Mouse (Mus musculus) adrenal gland, postnatal 36 days (tissue): ENCODE data around the gene Cep170b. TPM values are rescaled to one million over a fixed set of nuclear protein-coding genes. Genes with fewer than 3 reads are reported as not detected.

Source experiments
- DNase-seq, 2 experiments: peaks; one replicate each; pipeline ENCODE4 v3.0.0; 2021; ENCODE audit warnings: mixed read lengths in 1 of 2
- total RNA-seq, 2 experiments: library from RNA; stranded (reverse); gene quantifications; 2 replicates each; pipeline ENCODE4 v1.2.3; 2021

Cep170b gene
- total RNA-seq, 2 experiments from 2014 or later = 41.5 to 48.8 TPM

- DNase-seq = no peak
These were observed 17.6 kb upstream of the Cep170b start for GRCm38 (mm10) chr12:112702374-112703320.

DNA sequence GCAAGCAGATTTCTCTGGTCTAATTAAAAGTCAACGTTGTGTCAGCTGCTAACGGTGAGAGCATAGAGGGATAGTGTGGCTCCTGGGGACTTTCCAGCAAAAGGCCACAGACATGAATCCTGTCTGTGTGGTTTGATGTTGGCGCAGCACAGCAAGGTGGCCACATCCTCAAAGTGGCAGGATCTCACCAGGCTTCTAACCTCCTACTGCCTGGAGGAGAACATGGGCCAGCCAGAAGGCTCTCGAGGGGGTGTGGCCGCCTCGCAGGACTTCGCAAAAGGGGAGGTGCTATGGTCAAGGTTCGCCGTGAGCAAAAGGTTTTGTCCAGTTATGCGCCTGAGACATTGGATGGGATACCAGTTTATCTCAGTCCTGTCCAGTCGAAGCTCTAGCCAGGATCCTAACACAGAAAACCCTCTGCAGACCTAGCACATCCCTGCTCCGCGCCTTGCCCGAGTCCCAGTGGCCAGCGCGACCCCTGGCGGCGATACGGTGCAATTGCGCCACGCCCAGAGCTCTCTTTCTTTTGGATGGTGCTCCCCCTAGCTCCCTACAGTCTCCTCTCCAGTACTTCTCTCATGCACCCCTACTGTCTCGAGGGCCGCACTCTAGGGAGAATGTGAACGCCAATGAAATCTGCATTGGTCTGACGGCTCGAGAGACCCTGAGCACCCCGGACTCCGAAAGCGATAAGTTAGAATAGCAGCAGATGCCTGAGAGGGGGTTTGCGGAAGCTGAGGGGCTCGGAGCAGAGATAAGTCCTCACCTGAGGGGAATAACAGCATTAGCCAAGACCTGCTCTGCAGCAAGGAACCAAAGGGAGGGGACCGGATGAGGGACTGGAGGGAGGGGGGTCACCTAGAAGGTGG, 13.3 kb upstream of the Cep170b start:
- DNase-seq = peak; percentile 92 to 93

DNA sequence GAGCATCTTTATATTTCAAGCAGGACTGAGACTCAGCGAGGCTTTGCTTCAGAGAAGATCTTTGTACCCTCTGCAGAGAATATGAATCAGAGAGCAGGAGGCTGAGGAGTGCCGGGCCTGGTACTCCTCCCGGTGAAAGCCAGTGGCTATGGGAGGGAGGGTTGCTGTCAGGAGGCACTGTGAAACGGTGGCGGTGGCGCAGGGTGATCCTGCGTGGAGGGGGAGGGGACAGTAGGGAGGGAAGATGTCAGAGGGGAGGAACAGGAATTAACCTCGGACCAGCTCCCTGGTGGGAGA, 12.7 kb upstream of the Cep170b start:
- no peak for DNase-seq

DNA sequence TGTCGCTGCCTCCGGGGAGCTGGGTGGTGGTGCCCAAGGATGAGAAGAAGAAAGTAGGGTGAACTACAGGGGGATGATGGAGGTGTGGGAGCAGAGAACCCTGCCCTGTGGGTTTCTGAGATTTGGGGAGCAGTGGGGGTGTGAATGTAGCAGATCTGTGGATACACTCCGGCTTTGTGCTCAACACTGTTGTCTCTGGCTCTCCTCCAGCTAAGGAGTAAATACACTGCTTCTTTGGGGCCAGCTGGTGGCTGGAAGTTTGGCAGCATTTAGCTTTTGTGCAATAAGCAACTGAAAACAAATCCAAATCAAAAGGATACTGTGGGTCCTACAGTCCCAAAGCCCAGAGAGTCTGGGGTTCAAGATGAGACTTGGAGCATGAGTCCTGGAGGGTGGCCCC, 6.3 kb upstream of the Cep170b start:
- no peak for DNase-seq

- peak; percentile 54 to 62 for DNase-seq
These were observed 3.1 kb upstream of the Cep170b start for GRCm38 (mm10) chr12:112717140-112717539.

- DNase-seq = no peak
These were observed 1.3 kb upstream of the Cep170b start for GRCm38 (mm10) chr12:112718995-112719394.

- peak; percentile 62 to 64 for DNase-seq
These were observed 702 bp downstream of the Cep170b start for GRCm38 (mm10) chr12:112720890-112721423.

- peak; percentile 68 to 79 for DNase-seq
These were observed 1.4 kb downstream of the Cep170b start for GRCm38 (mm10) chr12:112721424-112722239.

DNA sequence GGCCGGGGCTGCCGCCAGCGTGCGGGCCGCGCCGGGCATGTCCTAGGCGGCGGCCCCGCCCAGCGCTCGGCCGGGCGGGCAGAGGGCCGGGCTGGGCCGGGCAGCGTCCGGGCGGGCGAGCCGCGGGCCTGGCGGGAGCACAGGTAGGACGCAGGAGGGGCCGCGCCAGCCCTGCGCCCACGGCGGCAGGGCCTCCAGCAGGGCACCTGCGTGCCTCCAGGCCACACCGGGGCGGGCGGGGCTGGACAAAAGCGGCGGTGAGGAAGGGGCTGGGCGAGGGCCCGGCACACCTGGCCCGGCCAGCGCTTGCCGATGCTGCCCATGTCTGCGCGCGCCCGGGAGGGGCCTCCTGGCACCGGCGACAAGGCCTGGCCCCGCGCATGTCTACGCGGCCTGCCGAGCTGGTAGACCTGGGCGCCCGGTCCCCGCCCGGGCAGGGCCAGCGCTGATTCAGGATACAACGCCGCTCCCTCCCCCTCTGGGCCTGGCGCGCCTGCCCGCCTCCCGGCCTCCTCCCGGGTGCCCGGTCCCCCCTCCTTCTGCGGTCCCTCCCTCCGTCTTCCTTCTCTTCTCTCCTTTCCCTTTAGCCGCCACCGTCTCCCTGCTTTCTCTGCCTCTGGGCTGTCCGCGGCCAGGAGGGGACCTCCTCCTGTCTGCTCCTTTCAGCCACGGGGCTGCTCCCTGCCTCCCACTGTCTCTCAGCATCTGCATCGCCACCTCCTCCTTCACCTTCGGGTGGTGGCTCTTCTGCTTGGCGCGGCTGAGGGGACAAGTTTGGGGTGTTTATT, 2.2 kb downstream of the Cep170b start:
- DNase-seq = peak; percentile 86

DNA sequence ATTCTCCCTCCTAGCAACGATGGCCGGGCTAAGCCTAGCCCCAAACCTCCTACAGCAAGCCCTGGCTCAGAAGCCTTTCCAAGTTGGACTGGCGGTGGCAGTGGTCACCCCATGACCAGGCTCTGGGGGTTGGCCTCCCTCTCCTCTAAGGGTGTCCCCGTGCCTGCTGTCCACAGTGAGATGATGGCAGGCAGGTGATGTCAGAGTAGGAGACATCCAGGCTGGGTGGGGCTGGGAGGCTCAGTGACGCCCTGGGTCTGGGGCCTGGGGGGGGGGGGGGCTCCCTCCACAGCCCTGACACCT, 2.7 kb downstream of the Cep170b start:
- DNase-seq = no peak

DNA sequence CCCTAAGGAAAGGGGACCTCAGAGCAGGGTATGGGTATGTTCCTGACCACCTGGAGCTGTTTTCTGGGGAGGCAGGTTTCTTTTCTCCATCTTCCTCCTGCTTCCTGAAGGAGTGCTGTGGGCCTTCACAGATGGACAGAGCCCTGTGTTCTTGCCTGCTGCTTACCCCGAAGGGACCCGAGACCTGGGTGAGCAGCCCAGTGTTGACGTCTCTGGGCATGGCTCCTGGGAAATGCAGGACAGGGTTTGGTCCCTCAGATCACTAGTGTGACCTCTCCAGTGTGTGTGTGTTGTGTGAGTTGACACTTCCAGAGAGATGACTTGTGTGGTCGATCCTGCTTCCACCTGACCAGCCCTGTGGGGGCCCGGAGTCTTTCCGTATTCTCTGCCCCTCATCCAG, 3.2 kb downstream of the Cep170b start:
- no peak for DNase-seq

GRCm38 (mm10) chr12:112724077-112724805, 4.0 kb downstream of the Cep170b start:
- DNase-seq = peak; percentile 72 to 77

DNA sequence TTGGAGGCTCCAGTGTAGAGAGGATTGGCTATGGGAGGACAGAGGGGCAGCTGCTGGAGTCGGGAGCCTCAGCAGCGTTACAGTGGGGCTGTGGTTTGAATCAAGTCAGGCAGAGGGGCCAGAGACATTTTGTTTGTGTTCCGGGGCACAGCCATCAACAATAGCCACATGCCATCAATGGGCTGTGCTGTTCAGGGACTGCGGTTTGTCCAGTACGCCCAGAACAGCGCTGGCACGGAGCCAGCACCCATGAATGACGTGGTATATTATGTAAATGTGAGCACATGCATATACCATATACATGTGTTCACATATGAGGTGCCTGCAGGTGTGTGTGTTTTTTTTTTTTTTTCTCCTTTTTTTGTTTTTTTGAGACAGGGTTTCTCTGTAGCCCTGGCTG, 7.5 kb downstream of the Cep170b start:
- DNase-seq = no peak

- no peak for DNase-seq
These were observed 10.6 kb downstream of the Cep170b start for GRCm38 (mm10) chr12:112730808-112731207.

GRCm38 (mm10) chr12:112732591-112732990, 12.3 kb downstream of the Cep170b start:
- no peak for DNase-seq

GRCm38 (mm10) chr12:112734108-112734820, 14.0 kb downstream of the Cep170b start:
- no peak for DNase-seq

GRCm38 (mm10) chr12:112734881-112735655, 14.8 kb downstream of the Cep170b start:
- DNase-seq = no peak

DNA sequence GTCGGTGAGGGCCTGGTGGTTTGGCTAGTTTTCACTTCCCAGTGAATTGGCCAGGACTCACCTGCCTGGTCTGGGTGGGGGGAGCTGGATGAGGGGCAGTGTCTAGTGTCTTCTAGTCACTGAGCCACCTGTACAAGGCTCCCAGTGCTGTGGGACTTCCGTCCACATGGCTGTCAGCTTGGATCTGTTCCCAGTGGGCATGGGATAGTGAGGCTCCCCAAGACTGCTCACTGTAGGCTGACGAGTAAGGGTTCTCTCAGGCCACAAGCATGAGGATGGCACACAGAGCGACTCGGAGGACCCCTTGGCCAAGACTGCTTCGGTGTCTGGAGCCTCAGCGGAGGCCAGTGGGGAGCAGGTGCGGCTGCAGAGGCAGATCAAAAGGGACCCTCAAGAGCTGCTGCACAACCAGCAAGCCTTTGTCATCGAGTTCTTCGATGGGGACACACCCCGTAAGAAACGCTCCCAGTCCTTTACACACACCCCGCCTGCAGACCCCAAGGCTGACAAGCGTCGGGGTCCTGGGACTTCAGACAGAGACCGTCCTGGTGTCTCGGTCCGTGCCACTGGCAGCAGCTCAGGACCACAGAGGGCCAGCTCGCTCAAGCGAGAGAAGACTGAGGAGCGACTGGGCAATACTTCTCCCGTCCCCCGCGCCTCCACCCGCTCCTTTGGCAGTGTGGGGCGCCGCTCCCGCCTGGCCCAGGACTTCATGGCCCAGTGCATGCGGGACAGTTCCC, 15.8 kb downstream of the Cep170b start:
- DNase-seq = no peak

GRCm38 (mm10) chr12:112736636-112736925, 16.3 kb downstream of the Cep170b start:
- DNase-seq = no peak
